Mouse (Mus musculus) hematopoietic multipotent progenitor cell, adult 10-12 weeks (in vitro differentiated cells): Measurements from ENCODE around the gene Zfp605. TPM values are rescaled to one million over a fixed set of nuclear protein-coding genes. Genes with fewer than 3 reads are reported as not detected.

Experiments used
- polyA plus RNA-seq: library from polyadenylated mRNA; stranded (reverse); fragments of >175 nt; gene quantifications from 2 replicates; pipeline ENCODE4 v1.2.3, GENCODE M21; 2012; ENCODE audit warnings: low replicate concordance

The Zfp605 gene
- 1.1 and 1.4 TPM in 2 replicates for polyA plus RNA-seq

DNA sequence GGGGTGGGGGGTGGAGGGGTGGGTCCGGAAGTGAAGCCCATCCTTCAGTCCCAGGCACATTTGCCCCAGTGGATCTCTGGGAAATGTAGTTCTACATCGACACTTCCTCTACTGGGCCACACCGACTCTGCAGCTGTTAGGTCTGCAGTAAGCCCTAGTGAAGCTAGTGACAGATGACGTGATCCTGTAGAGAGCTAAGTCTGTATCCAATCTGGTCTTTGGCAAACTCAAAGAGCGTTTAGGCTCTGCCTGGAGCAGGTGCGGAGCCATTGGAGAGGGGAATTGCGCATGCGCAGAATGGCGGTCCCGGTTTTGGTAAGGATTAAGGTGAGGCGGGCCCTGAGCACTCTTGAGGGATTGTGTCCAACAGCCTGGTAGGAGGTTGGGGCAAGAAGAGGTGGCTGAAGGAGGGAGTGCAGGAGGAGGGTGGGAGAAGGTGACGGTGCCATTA is at the start of gene Zfp605:
Gene Zfp605 (plus strand): TSS at position 102 of the 451 bp plus-strand sequence.

DNA sequence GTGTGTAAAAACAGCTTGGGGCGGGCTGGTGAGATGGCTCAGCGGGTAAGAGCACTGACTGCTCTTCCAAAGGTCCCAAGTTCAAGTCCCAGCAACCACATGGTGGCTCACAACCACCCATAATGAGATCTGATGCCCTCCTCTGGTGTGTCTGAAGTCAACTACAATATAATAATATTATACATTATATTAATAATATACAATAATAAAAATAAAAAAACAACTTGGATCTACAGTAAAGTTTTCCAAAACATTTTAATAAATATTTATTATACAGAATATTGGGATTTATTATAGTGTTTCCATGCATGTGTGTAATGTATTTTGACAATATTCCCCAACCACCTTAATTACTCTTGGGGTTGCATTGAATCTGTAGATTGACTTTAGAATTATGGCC is 37.5 kb upstream of the Zfp605 start, which contains the start of gene Gm17655:
Gene Gm17655 (minus strand): TSS at position 101 of the 400 bp plus-strand sequence.

DNA sequence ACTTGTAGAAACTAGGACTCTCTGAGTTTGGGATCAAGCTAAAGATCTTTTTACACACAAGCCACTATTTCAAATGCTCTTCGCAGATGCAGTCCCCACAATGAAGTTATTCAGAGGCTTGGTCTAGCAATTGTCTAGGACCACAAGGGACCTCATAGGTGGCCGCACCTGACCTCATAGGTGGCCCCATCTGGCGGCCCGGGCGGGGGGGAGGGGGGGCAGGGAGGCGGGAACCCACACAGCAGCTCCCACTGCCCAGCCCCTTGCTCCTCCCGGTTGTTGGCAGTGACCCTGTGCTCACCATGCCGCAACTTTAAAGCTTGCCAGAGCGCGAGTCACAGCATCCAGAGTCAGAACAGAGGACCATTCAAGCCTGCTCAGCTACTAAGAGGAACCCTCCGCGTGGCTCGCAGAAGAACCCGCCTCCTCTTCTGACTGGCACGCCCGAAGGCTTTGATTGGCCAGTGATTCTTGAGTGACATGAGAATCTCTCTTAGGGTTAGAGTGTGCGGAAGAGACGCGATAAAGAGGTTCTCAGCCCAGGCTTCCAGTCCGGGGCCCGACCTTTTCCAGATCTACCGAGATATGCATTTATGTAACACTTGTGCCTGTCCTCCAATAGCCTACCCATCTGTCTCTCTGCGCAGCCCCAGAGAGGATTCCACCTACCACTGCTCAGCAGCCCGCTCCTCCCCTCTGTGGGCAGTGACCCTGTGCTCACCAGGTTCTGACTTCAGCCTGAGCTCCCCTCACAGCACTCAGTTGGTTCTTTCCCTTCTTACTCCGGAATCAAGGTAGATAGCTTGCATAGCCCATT is 15.7 kb upstream of the Zfp605 start, which contains the start of gene Gm35315:
Gene Gm35315 (minus strand): TSS at position 391 of the 817 bp plus-strand sequence.

DNA sequence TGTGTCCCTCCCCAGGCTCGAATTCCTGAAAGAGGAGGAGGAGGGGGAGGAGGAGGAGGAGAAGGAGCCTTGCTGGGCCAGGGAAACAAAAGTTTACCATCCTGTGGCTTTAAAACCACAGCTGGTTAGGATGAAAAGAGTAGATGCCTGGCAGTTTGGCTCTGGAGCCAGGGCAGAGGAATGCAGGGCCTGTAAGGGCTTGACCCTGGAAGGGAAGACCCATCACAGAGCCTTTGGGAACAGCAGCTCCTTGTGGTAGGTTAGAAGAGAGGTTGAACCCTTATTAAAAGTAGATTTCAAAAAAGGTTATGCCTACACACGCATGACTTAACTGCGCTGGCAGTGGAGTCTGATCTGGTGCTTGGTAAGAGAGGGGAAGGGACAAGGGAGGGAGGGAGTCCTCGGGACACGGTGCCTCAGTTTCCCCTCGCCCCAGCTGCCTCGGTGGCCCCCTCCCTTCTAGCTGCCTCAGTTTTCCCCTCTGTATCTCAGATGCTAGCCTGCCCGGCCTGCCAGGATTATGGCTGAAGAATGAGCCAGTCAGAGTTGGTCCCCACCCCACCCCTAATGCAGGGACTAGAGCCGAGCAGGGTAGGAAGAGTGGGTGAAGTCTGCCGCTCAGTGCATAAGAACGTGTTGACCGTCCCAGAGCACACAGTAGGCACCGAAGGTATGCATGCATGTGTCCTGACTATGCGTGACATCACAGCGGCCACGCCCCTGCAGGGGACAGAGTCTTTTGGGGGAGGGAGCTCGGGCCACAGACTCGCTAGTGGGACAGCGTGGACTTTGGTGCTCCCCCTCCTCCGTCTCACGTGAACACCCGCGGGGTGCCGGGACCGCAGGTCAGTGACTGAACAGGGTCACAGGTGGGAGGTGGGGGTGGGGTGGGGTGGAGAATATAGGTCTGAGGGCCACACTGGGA is 10.0 kb upstream of the Zfp605 start, which contains the start of gene Plcxd1:
Gene Plcxd1 (plus strand): TSS at position 314 of the 925 bp plus-strand sequence.

DNA sequence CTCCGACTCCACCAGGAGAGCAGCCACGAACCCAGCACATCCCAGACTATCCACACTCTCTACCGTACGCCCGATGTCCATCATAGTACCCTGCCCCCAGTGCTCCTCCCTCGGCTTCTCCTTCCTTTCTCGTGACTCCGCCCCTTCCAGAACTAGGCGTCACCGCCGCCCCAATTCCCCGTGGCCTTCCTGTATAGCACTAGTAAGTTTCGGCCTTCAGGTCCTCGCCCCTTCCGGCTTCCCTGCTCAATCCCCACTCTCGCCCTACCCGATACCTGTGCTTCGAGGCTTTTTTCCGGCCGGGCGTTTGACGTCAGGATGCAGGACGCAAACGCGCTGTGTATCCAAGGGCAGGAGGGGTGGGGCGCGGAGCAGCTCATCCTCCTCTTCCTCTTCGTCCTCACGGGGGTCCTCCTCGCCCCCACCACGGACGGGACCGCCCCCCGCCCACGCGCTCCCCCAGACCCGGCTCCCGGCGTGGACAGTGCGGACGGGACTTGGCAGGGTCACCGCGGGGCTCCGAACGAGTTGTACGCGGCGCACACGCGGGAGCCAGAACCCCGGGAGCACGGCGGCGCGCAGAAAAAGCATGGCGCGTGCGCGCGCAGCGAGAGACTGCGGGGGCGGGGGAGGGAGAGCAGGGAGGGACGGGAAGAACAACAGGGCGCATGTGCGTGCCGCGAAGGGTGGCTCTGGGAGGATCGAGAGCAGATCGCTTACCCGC is 2.1 kb upstream of the Zfp605 start, which contains the start of gene Gtpbp6:
Gene Gtpbp6 (minus strand): TSS at position 617 of the 724 bp plus-strand sequence.

DNA sequence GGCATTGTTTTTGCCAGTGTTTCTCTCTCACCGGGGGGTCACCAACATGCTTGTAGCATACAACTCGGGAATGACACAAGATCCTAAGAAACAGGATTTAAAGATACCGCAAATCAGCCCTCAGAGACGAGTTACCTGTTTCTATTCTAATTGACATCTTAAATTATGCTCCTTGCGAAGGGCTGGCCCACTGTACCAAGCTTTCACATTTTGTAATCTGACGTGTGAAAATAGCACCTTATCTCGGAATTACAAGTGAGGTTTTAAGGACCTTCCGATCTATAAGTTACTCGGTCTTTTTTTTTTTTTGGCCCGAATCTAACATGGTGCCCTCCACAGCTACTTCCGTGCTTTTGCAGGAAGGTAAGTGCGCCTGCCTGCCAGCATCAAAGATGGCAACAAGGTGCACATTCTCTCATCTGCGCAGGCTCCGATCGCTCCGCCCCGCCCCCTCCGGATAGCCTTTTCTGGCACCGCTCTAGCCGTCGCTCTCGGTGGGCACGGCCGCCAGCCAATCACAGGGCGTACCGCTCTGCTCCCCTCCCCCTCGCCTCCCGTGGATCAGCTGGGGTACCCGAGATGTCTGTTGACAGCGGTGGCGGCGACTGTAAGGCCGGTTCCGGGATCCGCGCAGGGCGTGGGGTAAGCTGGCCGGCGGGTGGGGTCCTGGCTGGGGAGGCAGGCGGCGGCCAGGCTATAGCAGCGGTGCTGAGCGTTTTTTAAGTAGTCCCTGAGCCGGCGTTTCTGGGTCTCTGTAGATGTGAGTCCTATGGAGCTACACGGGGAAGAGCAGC is 25.6 kb downstream of the Zfp605 start, which contains the start of gene Chfr:
Gene Chfr (plus strand): TSS at position 550 of the 794 bp plus-strand sequence.

DNA sequence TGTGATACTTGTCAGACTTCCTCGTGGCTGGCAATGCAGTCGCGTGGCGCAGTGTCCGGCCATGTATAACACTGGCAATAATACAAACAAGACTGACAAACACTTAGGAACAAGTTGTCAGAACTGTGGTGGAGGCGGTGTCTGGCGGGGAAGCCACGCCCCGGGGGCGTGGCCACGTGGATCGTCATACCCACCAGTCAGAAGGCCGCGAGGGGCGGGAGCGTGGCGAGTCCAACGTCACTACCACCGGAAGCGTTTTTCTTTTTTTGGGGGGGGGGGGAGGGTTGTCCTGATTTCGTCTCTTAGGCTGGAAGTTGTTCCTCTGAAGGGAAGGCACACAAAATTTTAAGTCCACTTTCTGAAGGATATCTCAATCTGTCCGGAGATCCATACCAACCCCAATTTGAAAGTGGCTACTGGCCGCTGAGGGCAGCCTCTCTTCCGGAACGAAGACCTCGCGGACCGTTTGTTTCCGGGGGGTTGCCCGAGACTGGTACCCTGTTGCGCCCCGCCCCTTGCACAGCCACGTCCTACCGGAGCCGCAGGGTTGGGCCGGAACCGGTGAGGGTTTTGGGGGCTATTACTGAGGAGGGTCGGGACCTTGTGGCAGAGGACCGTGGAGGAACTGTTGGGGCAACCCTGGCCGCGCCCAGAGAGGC is 66.6 kb downstream of the Zfp605 start, which contains the start of gene Golga3:
Gene Golga3 (plus strand): TSS at position 340 of the 659 bp plus-strand sequence.

Other genes starting within 250 kb of the Zfp605 start
- gene Gm15446, start 186.7 kb upstream of the Zfp605 start, polyA plus RNA-seq = 0.22 and 2.1 TPM in 2 replicates
- 0.15 and 1.2 TPM in 2 replicates for gene Zfp932, start 113.6 kb upstream of the Zfp605 start, polyA plus RNA-seq
- gene Gm17655, start 37.6 kb upstream of the Zfp605 start, polyA plus RNA-seq = 1.4 TPM in 1 of 2 replicates, not detected in the other
- gene Gm35315, start 15.7 kb upstream of the Zfp605 start, polyA plus RNA-seq = 0.06 TPM in 1 of 2 replicates, not detected in the other
- gene Plcxd1, start 10.1 kb upstream of the Zfp605 start, polyA plus RNA-seq = 0.48 and 0.76 TPM in 2 replicates
- 79.6 and 179 TPM in 2 replicates for gene Gtpbp6, start 1.9 kb upstream of the Zfp605 start, polyA plus RNA-seq
- gene Chfr, start 25.8 kb downstream of the Zfp605 start, polyA plus RNA-seq = 67.5 and 69.5 TPM in 2 replicates
- 2.5 and 4.5 TPM in 2 replicates for gene Golga3, start 66.6 kb downstream of the Zfp605 start, polyA plus RNA-seq
- 14.5 and 18.3 TPM in 2 replicates for gene Ankle2, start 120.9 kb downstream of the Zfp605 start, polyA plus RNA-seq
- gene Pgam5, start 159.8 kb downstream of the Zfp605 start, polyA plus RNA-seq = 7.5 and 16.8 TPM in 2 replicates
- gene Pxmp2, start 176.1 kb downstream of the Zfp605 start, polyA plus RNA-seq = 5.9 and 6.0 TPM in 2 replicates
- 3.8 and 7.2 TPM in 2 replicates for gene Pole, start 176.2 kb downstream of the Zfp605 start, polyA plus RNA-seq
- gene P2rx2, start 233.1 kb downstream of the Zfp605 start, polyA plus RNA-seq = not detected in 2 replicates
- not detected in 2 replicates for gene Lrcol1, start 234.6 kb downstream of the Zfp605 start, polyA plus RNA-seq